Mouse (Mus musculus) neural tube, embryonic 14.5 days (tissue): ENCODE measurements around the gene Gfi1. TPM values are rescaled to one million over a fixed set of nuclear protein-coding genes. Genes with fewer than 3 reads are reported as not detected.

ENCODE experiments used
- ATAC-seq: fragments of 200-750 bp; cut with Nextera tagmentation; 2 replicates; pipeline ENCODE4 v1.8.0; 2017; ENCODE audit warnings: low read depth, mild to moderate bottlenecking, moderate TSS enrichment, moderate library complexity
- H3K27ac ChIP-seq: fragments of 300-500 bp; sonication (generic); 2 replicates; pipeline ENCODE4 v1.5.1; 2014; ENCODE audit warnings: low read depth, mild to moderate bottlenecking, control low read depth, low read length, moderate library complexity, mixed read lengths
- H3K27me3 ChIP-seq: fragments of 300-500 bp; sonication (generic); 2 replicates; pipeline ENCODE4 v1.6.1; 2014; ENCODE audit warnings: low read length; ENCODE audit not compliant: control insufficient read depth, insufficient read depth
- H3K36me3 ChIP-seq: fragments of 300-500 bp; sonication (generic); 2 replicates; pipeline ENCODE4 v1.6.1; 2014; ENCODE audit warnings: low read length, mixed read lengths; ENCODE audit not compliant: control insufficient read depth, insufficient read depth
- H3K4me1 ChIP-seq: fragments of 300-500 bp; sonication (generic); 2 replicates; pipeline ENCODE4 v1.6.1; 2014; ENCODE audit warnings: low read length; ENCODE audit not compliant: control insufficient read depth, insufficient read depth
- H3K4me2 ChIP-seq: fragments of 300-500 bp; sonication (generic); 2 replicates; pipeline ENCODE4 v1.6.1; 2014; ENCODE audit warnings: mild to moderate bottlenecking, low read depth, low read length, control low read depth
- H3K4me3 ChIP-seq: fragments of 300-500 bp; sonication (generic); 2 replicates; pipeline ENCODE4 v1.5.1; 2014; ENCODE audit warnings: low read depth, low read length, control low read depth, mixed read lengths
- H3K9ac ChIP-seq: fragments of 300-500 bp; sonication (generic); replicated peaks from 2 replicates; pipeline ENCODE4 v1.6.1; 2014; ENCODE audit warnings: low read depth, mild to moderate bottlenecking, control low read depth, low read length, mixed read lengths
- H3K9me3 ChIP-seq: fragments of 300-500 bp; sonication (generic); 2 replicates; pipeline ENCODE4 v1.6.1; 2016; ENCODE audit warnings: low read length; ENCODE audit not compliant: control insufficient read depth
- WGBS: fragments of 180-500 bp; shearing (Covaris S2); extraction: QIAGEN DNeasy Blood & Tissue Kit; methylation state at CpG from one replicate; pipeline ENCODE4 v1.1.7; 2014; 5-methylcytosine and 5-hydroxymethylcytosine counted together
- polyA plus RNA-seq: library from polyadenylated mRNA; unstranded; fragments of >200 nt; fragmentation: Nextera tagmentation; extraction: Ambion mirVana; gene quantifications from 2 replicates; pipeline ENCODE4 v1.2.1, GENCODE M21; 2014

Gene Gfi1
- polyA plus RNA-seq, 1 experiment from 2014 or later = not detected

DNA sequence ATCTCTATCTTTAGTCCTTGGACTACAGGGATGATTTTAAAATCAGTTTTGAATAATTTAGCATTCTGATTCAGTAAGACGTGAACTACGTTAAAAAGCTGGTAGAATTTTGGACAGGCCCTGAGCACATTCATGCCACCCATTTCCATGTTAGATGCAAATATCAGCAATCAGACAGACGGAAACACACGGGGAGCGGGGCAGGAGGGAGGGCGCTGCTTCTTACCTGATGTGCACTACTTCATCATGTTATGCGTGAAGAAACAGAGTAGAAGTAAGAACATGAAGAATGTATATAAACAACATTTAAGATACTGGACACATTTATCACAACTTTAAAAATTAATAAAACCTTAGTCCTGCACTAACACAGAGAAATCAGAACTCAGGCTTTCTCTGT lies 27.8 kb upstream of the Gfi1 start:
- WGBS = 95% methylated on average over 7 of the region's 7 CpGs
- no peak overlapping the region for H3K9ac ChIP-seq
- H3K4me1 ChIP-seq = no peaks in the 10 kb centered on the region
- H3K4me3 ChIP-seq = no peak overlapping the region
- peaks cover 3% of the 10 kb centered on the region; the same call in 1 of the 2 replicates for H3K36me3 ChIP-seq
- no peak for ATAC-seq
- H3K4me2 ChIP-seq = no peak overlapping the region
- no peak overlapping the region for H3K27ac ChIP-seq
- H3K27me3 ChIP-seq = no peaks in the 10 kb centered on the region
- no peaks in the 10 kb centered on the region for H3K9me3 ChIP-seq

DNA sequence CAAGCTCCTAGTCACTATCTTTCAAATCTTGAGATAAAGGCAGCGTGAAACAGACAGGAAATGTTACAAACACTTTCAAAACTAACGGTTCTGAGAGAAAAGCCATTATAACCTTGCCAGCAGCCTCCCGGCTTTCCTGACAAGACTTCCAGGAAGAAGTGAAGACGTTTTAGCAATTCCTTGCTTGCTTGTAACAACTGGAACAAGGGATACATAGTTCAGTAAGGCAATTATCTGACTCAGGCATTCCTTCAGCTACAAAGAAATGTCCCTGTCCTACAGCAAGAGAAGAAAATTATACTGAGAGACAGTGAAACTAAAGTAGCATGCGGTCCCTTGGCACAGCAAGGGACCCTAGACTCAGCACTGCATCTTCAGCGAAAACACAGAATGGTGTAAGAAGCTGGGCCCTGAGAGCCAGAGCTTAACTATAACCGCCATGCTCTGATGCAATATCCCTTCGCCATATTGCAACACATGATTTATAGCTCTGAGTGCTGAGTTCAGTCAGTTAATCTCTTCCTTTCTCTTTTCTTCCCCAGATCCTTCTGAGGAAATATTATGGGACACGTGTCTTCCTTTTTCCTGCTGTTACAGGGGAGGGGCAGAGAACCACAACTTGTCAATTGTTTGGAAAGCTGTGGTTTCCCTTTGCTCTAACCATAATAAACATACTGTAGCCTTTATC lies 23.5 kb upstream of the Gfi1 start:
- 73% methylated on average over 9 of the region's 9 CpGs for WGBS
- Histone ChIP-seq H3K27ac (no peak overlapping the region), H3K4me3 (no peak overlapping the region), H3K36me3 (no peaks in the 10 kb centered on the region), H3K27me3 (no peaks in the 10 kb centered on the region), H3K9me3 (no peaks in the 10 kb centered on the region), H3K4me2 (no peak overlapping the region), H3K4me1 (no peaks in the 10 kb centered on the region), H3K9ac (no peak overlapping the region)
- ATAC-seq = no peak

DNA sequence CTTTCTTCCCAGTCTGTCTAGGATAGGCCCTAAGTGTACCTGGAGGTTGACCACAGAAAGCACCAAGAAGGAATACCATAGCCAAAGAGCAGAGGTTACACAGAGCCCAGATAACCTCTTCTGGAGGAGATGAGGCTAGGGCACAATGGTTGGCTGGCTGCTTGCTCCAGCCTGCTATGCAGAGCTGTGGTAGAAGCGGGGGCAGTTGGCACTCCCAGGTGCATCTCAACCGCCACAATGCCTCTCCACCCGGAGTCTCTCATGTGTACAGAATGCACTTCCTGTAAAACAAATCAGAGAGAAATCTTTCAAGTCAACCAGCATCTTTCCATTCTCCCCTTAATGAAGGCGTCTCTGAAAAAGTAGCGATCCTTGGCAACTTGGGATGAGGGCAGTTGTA lies 13.2 kb upstream of the Gfi1 start:
- Histone ChIP-seq H3K9me3 (no peaks in the 10 kb centered on the region), H3K9ac (no peak overlapping the region), H3K27ac (no peak overlapping the region), H3K4me1 (no peaks in the 10 kb centered on the region), H3K36me3 (no peaks in the 10 kb centered on the region), H3K4me2 (no peak overlapping the region), H3K27me3 (no peaks in the 10 kb centered on the region), H3K4me3 (no peak overlapping the region)
- WGBS = 94% methylated on average over 5 of the region's 5 CpGs
- no peak for ATAC-seq

DNA sequence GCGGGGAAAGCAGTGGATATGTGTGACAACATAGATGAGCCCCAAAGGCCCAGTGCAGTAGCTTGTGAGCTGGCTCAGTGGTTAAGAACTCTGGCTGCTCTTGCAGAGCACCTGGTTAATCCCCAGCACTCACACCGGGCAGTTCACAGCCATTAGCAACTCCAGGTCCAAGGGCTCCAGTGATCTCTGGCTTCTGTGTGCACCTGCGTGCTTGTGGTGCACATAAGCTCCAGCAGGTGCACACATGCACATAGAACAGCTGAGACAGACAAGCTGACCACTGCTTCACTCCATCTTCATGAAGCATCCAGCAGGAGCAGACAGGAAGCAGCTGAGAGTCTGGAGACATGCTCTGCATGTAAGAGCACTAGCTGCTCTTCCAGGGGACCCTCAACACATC lies 12.5 kb upstream of the Gfi1 start:
- no peak overlapping the region for H3K4me3 ChIP-seq
- no peaks in the 10 kb centered on the region for H3K36me3 ChIP-seq
- no peak overlapping the region for H3K27ac ChIP-seq
- ATAC-seq = no peak
- H3K27me3 ChIP-seq = no peaks in the 10 kb centered on the region
- no peaks in the 10 kb centered on the region for H3K4me1 ChIP-seq
- H3K4me2 ChIP-seq = no peak overlapping the region
- no peak overlapping the region for H3K9ac ChIP-seq
- no peaks in the 10 kb centered on the region for H3K9me3 ChIP-seq
- 88% methylated on average over 3 of the region's 3 CpGs for WGBS

DNA sequence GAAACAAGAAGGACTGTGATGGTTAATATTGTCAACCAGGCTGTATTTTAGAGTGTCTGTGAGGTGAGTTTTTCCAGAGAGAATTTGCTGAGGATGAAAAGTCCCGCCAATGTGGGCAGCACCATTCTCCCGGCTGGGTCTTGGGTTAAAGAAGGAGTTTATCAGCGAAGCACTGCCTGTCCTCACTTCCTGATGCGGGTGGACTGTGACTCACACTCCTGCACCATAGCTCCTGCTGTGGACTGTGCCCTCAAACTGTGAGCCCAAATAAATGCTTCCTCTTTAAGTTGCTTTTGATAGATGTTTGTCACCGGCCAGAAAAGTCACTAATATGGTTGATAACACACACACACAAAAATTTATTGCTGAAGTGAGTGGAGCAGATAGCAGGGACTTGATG lies 10.3 kb upstream of the Gfi1 start:
- no peak for ATAC-seq
- 92% methylated on average over 5 of the region's 5 CpGs for WGBS

DNA sequence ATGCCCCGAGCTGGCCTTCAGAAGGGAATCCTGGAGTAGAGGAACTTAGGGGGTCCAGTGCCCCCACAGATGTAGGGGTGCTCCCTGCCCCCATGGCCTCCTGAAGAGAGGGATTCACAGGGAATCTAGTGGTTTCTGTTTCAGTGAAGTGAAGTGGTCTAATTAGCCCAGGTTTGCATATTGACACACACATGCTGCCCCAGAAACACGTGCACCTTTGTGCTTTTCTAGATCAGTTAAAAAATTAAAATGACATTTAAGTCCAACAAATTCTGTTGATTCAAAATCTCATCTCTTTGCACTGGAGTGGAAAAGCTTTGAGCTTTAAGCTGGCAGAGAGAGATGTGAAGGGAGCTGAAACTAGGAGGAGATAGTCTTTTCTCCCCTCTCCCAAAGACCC lies 6.0 kb upstream of the Gfi1 start:
- Histone ChIP-seq H3K4me1 (no peaks in the 10 kb centered on the region), H3K9ac (no peak overlapping the region), H3K4me2 (no peak overlapping the region), H3K9me3 (no peaks in the 10 kb centered on the region), H3K4me3 (no peak overlapping the region), H3K27me3 (peaks cover 40% of the 10 kb centered on the region), H3K36me3 (no peaks in the 10 kb centered on the region), H3K27ac (no peak overlapping the region)
- WGBS = 30% methylated on average over 2 of the region's 2 CpGs
- no peak for ATAC-seq

More for the DNA sequence above, 10.3 kb upstream of the Gfi1 start:
- Histone ChIP-seq H3K4me3 (no peak overlapping the region), H3K4me2 (no peak overlapping the region), H3K27me3 (peaks cover 7% of the 10 kb centered on the region; the same call in 1 of the 2 replicates), H3K36me3 (no peaks in the 10 kb centered on the region), H3K9me3 (no peaks in the 10 kb centered on the region), H3K9ac (no peak overlapping the region), H3K27ac (no peak overlapping the region), H3K4me1 (no peaks in the 10 kb centered on the region)

DNA sequence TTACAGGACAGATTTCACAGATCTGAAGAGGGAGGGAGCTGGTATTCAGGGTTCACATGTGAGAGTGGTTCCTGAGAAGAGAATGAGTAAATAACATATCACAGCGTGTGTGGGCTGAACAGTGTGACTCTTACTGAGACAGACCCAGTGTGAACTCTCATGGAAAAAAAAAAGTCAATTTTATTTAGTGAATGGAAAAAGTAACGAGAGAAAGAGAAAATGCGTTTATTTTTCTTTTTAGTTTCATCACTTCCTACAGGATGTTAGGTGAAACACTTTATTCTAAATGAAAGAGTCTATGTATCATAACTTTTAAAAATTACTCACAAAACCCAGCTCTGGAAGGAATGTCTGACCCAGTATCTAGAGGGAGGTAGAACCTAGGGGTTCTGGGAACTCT lies 5.6 kb upstream of the Gfi1 start:
- Histone ChIP-seq H3K27me3 (peaks cover 43% of the 10 kb centered on the region), H3K9me3 (no peaks in the 10 kb centered on the region), H3K36me3 (no peaks in the 10 kb centered on the region), H3K4me2 (no peak overlapping the region), H3K4me1 (peaks cover 4% of the 10 kb centered on the region; the same call in 1 of the 2 replicates), H3K27ac (no peak overlapping the region), H3K9ac (no peak overlapping the region), H3K4me3 (no peak overlapping the region)
- 57% methylated on average over 3 of the region's 3 CpGs for WGBS
- no peak for ATAC-seq

DNA sequence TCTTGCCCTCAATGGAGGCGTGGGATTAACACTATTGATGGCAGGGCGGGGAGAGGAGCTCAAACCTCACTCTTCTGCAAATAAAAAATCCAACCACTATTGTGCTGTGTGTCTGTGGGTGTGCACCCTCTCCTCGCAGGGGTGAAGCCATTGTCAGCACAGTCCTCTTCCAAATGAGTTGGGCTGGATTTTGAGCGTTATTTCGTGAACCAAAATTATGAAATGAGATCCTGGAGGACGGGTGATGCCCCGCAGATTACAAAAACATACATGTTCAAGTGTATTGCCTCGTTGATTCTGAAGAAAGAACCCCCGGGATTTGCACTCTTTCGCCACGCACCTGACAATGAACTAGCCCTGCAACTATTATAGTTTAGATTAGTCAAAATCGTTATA lies 1.2 kb upstream of the Gfi1 start:
- H3K27ac ChIP-seq = no peak overlapping the region
- H3K9ac ChIP-seq = no peak overlapping the region
- peak overlapping the region; percentile 26; the same call in 1 of the 2 replicates for H3K4me2 ChIP-seq
- no peaks in the 10 kb centered on the region for H3K36me3 ChIP-seq
- peaks cover 60% of the 10 kb centered on the region for H3K27me3 ChIP-seq
- H3K4me1 ChIP-seq = peaks cover 5% of the 10 kb centered on the region; the same call in 1 of the 2 replicates
- ATAC-seq = no peak
- no peaks in the 10 kb centered on the region for H3K9me3 ChIP-seq
- WGBS = 15% methylated on average over 12 of the region's 12 CpGs
- no peak overlapping the region for H3K4me3 ChIP-seq

DNA sequence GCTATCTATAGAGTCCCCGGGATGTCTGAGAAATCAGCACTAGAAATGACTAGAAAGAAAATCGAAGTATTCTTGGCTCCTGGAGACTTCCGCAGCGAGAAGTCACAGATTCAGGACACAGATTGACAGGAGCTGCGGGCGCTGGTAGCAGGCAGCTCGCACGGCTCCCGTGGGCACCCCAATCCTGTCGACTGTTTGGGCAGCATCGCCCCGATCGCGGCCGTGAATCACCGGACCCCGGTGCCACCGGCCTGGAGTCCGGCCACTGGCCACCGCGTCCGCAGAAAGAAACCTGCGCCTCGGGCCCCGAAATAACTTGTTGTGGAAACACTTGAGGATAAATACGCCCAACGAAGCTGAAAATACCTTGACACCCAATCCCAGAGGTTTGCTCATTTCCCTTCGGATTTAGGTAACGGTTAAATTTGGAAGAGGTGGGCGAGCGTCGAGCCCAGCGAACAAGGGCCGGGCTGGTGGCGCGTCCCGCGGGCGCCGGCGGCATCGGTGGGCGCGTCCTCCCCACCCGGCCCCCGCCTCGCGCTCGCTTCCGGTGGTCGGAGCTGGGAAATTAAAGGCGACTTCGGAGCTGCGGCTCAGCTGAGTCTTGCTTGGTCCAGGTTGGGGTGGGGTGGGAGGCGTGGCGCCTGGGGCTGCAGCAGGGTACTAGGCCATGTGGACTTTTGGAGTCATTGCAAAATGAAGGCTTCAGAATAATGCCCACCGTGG lies 608 bp upstream of the Gfi1 start:
- Histone ChIP-seq H3K4me1 (peaks cover 9% of the 10 kb centered on the region), H3K4me3 (no peak overlapping the region), H3K27me3 (peaks cover 61% of the 10 kb centered on the region), H3K9me3 (no peaks in the 10 kb centered on the region), H3K27ac (no peak overlapping the region), H3K9ac (no peak overlapping the region), H3K36me3 (no peaks in the 10 kb centered on the region), H3K4me2 (peak overlapping the region; percentile 26)
- ATAC-seq = no peak
- under 1% methylated on average over 57 of the region's 57 CpGs for WGBS
